Mouse (Mus musculus) MEL (cell line): ENCODE results near the gene H2-Oa. TPM values are rescaled to one million over a fixed set of nuclear protein-coding genes. Genes with fewer than 3 reads are reported as not detected.

ENCODE experiments used
- DNase-seq: peaks from one replicate; pipeline ENCODE4 v3.0.0; 2011; ENCODE audit warnings: low read depth, low spot score
- H3K27ac ChIP-seq: 2 replicates; pipeline ENCODE4 v1.5.1; 2012; ENCODE audit warnings: low read depth, mild to moderate bottlenecking, control low read depth, low read length, moderate library complexity; ENCODE audit not compliant: control insufficient read depth
- H3K27me3 ChIP-seq, 2 experiments: fragments of 150-350 bp in 1 of 2; sonication (generic) in 1 of 2; 2 replicates each; pipeline ENCODE4 v1.6.1; 2012; ENCODE audit warnings: low read length in 2 of 2, mild to moderate bottlenecking in 2 of 2, improper control_type of control experiment in 1 of 2, moderate library complexity in 1 of 2; ENCODE audit not compliant: insufficient read depth in 2 of 2, control insufficient read depth in 1 of 2
- H3K36me3 ChIP-seq, 2 experiments: 2 replicates each; pipeline ENCODE4 v1.6.1; 2012 to 2014; ENCODE audit warnings: low read length in 2 of 2, improper control_type of control experiment in 1 of 2, inconsistent platforms in 1 of 2, mild to moderate bottlenecking in 1 of 2; ENCODE audit not compliant: insufficient read depth in 2 of 2, control insufficient read depth in 1 of 2
- H3K4me1 ChIP-seq, 2 experiments: fragments of 150-350 bp in 1 of 2; sonication (generic) in 1 of 2; 2 replicates each; pipeline ENCODE4 v1.6.1; 2012; ENCODE audit warnings: low read length in 2 of 2, improper control_type of control experiment in 1 of 2, mild to moderate bottlenecking in 1 of 2; ENCODE audit not compliant: insufficient read depth in 2 of 2, control insufficient read depth in 1 of 2
- H3K4me3 ChIP-seq, 2 experiments: fragments of 150-350 bp in 1 of 2; sonication (generic) in 1 of 2; 2 replicates each; pipeline ENCODE4 v1.5.1; 2012; ENCODE audit warnings: low read depth in 2 of 2, low read length in 2 of 2, mild to moderate bottlenecking in 2 of 2, moderate library complexity in 2 of 2, control low read depth in 1 of 2, improper control_type of control experiment in 1 of 2; ENCODE audit not compliant: control insufficient read depth in 1 of 2, insufficient read depth in 1 of 2
- H3K79me2 ChIP-seq: 2 replicates; pipeline ENCODE4 v1.6.1; 2012; ENCODE audit warnings: mild to moderate bottlenecking, low read length, moderate library complexity; ENCODE audit not compliant: control insufficient read depth, poor library complexity, insufficient read depth
- H3K9ac ChIP-seq: 2 replicates; pipeline ENCODE4 v1.6.1; 2012; ENCODE audit warnings: low read depth, mild to moderate bottlenecking, control low read depth, low read length, moderate library complexity; ENCODE audit not compliant: control insufficient read depth, poor library complexity, severe bottlenecking
- H3K9me3 ChIP-seq: fragments of 150-350 bp; sonication (generic); replicated peaks from 2 replicates; pipeline ENCODE4 v1.6.1; 2012; ENCODE audit warnings: mild to moderate bottlenecking, low read length, improper control_type of control experiment, moderate library complexity; ENCODE audit not compliant: insufficient read depth
- CTCF ChIP-seq, 3 experiments: IDR thresholded peaks in 2 of 3; conservative IDR thresholded peaks in 1 of 3; 2 replicates each; pipeline ENCODE4 v1.5.1; 2011 to 2012; ENCODE audit warnings: low read length in 3 of 3, low read depth in 2 of 3, mild to moderate bottlenecking in 2 of 3, improper control_type of control experiment in 1 of 3, inconsistent platforms in 1 of 3, mixed read lengths in 1 of 3, moderate library complexity in 1 of 3; ENCODE audit not compliant: control insufficient read depth in 1 of 3, insufficient read depth in 1 of 3, poor library complexity in 1 of 3, severe bottlenecking in 1 of 3
- ELF1 ChIP-seq: IDR thresholded peaks from 2 replicates; pipeline ENCODE4 v1.6.1; 2014; ENCODE audit warnings: low read depth, mild to moderate bottlenecking, inconsistent platforms, low read length, improper control_type of control experiment, moderate library complexity
- ETS1 ChIP-seq: IDR thresholded peaks from 2 replicates; pipeline ENCODE4 v1.6.1; 2012; ENCODE audit warnings: low read depth, mild to moderate bottlenecking, inconsistent platforms, low read length, improper control_type of control experiment, moderate library complexity
- HCFC1 ChIP-seq: IDR thresholded peaks from 2 replicates; pipeline ENCODE4 v1.6.1; 2012; ENCODE audit warnings: low read depth, mild to moderate bottlenecking, inconsistent platforms, low read length, improper control_type of control experiment, moderate library complexity
- KAT2A ChIP-seq: conservative IDR thresholded peaks from 2 replicates; pipeline ENCODE4 v1.6.1; 2012; ENCODE audit warnings: low read depth, low read length, improper control_type of control experiment, inconsistent platforms
- MAFK ChIP-seq: IDR thresholded peaks from 2 replicates; pipeline ENCODE4 v1.6.1; 2011; ENCODE audit warnings: low read depth, mild to moderate bottlenecking, low read length, improper control_type of control experiment, borderline replicate concordance
- MEF2A ChIP-seq: IDR thresholded peaks from 2 replicates; pipeline ENCODE4 v1.6.1; 2014; ENCODE audit warnings: low read depth, mild to moderate bottlenecking, inconsistent platforms, low read length, improper control_type of control experiment; ENCODE audit not compliant: poor library complexity, insufficient replicate concordance, severe bottlenecking; ENCODE audit errors: extremely low read depth
- MXI1 ChIP-seq: IDR thresholded peaks from 2 replicates; pipeline ENCODE4 v1.6.1; 2011; ENCODE audit warnings: mild to moderate bottlenecking, low read depth, low read length, improper control_type of control experiment
- MYC ChIP-seq: IDR thresholded peaks from 2 replicates; pipeline ENCODE4 v1.6.1; 2011; ENCODE audit warnings: low read depth, mild to moderate bottlenecking, low read length, improper control_type of control experiment, moderate library complexity
- POLR2A ChIP-seq, 2 experiments: IDR thresholded peaks; 2 replicates each; pipeline ENCODE4 v1.6.1; 2011 to 2012; ENCODE audit warnings: low read length in 2 of 2, mild to moderate bottlenecking in 2 of 2, control low read depth in 1 of 2, improper control_type of control experiment in 1 of 2, low read depth in 1 of 2, moderate library complexity in 1 of 2; ENCODE audit not compliant: control insufficient read depth in 1 of 2, insufficient read depth in 1 of 2, poor library complexity in 1 of 2
- POLR2AphosphoS5 ChIP-seq: IDR thresholded peaks from 2 replicates; pipeline ENCODE4 v1.6.1; 2012; ENCODE audit warnings: low read depth, borderline replicate concordance, mild to moderate bottlenecking, inconsistent platforms, low read length, moderate library complexity, mixed read lengths
- RAD21 ChIP-seq: IDR thresholded peaks from 2 replicates; pipeline ENCODE4 v1.6.1; 2011; ENCODE audit warnings: mild to moderate bottlenecking, low read depth, low read length, improper control_type of control experiment
- RCOR1 ChIP-seq: IDR thresholded peaks from 2 replicates; pipeline ENCODE4 v1.6.1; 2012; ENCODE audit warnings: low read depth, mild to moderate bottlenecking, inconsistent platforms, low read length, improper control_type of control experiment
- SMC3 ChIP-seq: IDR thresholded peaks from 2 replicates; pipeline ENCODE4 v1.6.1; 2011; ENCODE audit warnings: low read depth, low read length, improper control_type of control experiment
- TCF12 ChIP-seq: IDR thresholded peaks from 2 replicates; pipeline ENCODE4 v1.6.1; 2014; ENCODE audit warnings: low read depth, mild to moderate bottlenecking, inconsistent platforms, low read length, improper control_type of control experiment, moderate library complexity
- USF1 ChIP-seq: IDR thresholded peaks from 2 replicates; pipeline ENCODE4 v1.6.1; 2014; ENCODE audit warnings: low read depth, mild to moderate bottlenecking, inconsistent platforms, low read length, improper control_type of control experiment, moderate library complexity
- USF2 ChIP-seq, 2 experiments: IDR thresholded peaks; 2 replicates each; pipeline ENCODE4 v1.6.1; 2011 to 2012; ENCODE audit warnings: improper control_type of control experiment in 2 of 2, low read length in 2 of 2, borderline replicate concordance in 1 of 2, inconsistent platforms in 1 of 2, low read depth in 1 of 2, mild to moderate bottlenecking in 1 of 2; ENCODE audit not compliant: insufficient read depth in 1 of 2
- ZKSCAN1 ChIP-seq: IDR thresholded peaks from 2 replicates; pipeline ENCODE4 v1.6.1; 2012; ENCODE audit warnings: low read depth, mild to moderate bottlenecking, inconsistent platforms, low read length, improper control_type of control experiment, moderate library complexity
- ZNF384 ChIP-seq: IDR thresholded peaks from 2 replicates; pipeline ENCODE4 v1.6.1; 2012; ENCODE audit warnings: low read depth, mild to moderate bottlenecking, inconsistent platforms, low read length, improper control_type of control experiment
- polyA plus RNA-seq, 2 experiments: library from polyadenylated mRNA; stranded (reverse) in 1 of 2; unstranded in 1 of 2; fragments of >175 nt in 1 of 2; fragments of >200 nt in 1 of 2; gene quantifications; 2 replicates each; pipeline versions ENCODE4 v1.2.1 to v1.2.4; 2012; ENCODE audit warnings: low replicate concordance in 2 of 2, low read depth in 1 of 2; ENCODE audit not compliant: insufficient read length in 2 of 2, insufficient read depth in 1 of 2, missing spikeins in 1 of 2
- total RNA-seq: library from RNA; depleted of rRNA; stranded (reverse); fragments of 300-350 nt; gene quantifications from 2 replicates; pipeline ENCODE4 v1.2.3, GENCODE M21; 2012

The H2-Oa gene
- total and polyA plus RNA-seq, 3 experiments = 2.2 to 3.9 TPM; not detected in 1

DNA sequence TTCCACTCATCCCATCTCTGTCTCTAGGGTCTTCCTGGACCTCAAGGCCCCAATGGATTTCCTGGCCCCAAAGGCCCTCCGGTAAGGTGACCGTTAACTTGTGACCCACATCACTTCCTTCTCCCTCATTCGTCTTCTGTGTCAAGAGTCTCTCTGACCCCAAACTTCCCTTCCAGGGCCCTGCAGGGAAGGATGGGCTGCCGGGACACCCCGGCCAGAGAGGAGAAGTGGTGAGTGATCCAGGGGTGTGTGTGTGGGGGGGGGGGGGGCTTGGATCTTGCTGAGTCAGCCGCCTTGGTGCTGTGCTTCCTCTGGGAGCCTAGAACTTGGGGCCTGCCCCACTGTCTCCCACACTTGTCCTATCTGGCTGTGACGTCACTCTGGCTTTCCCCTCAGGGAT is 34.9 kb upstream of the H2-Oa start:
- Histone ChIP-seq H3K36me3 (no peaks in the 10 kb centered on the region), H3K27ac (no peak overlapping the region)
- TF ChIP-seq MAFK (no peak), POLR2AphosphoS5 (no peak), ZNF384 (no peak), MYC (no peak)

DNA sequence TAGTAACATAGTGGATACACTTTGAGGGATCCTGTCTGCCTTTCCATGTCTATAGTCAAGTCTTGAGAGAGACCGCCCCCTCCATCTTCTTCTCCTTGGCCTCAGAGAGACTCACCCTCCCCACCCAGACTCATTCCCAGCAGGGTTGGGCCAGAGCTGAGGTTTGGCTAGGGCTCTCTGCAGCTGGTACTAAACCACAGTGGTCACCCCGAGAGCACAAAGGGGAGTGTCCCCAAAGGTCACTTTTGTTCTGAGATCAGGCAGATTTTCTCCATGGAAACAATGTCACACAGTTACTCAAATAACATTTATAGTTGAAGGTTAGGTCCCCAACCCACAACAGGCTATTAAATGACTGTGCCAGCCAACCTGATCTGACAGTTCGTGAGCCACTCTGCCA is 23.3 kb upstream of the H2-Oa start:
- no peak for DNase-seq
- TF ChIP-seq CTCF (IDR thresholded peaks at IDR 0.05 in 2 of 3, conservative IDR thresholded peaks at IDR 0.05 in 1 of 3; ENCODE audit: control insufficient read depth in 1 of 3, insufficient read depth in 1 of 3, low read depth in 2 of 3, low read length in 3 of 3, poor library complexity in 1 of 3, severe bottlenecking in 1 of 3) = no peak
- no peak for TF ChIP-seq POLR2A (IDR thresholded peaks at IDR 0.05; ENCODE audit: control insufficient read depth in 1 of 2, insufficient read depth in 1 of 2, low read depth in 1 of 2, low read length in 2 of 2, poor library complexity in 1 of 2)
- no peak for TF ChIP-seq KAT2A
- TF ChIP-seq SMC3 = no peak
- no peak for TF ChIP-seq MXI1
- no peak for TF ChIP-seq ETS1
- no peak for TF ChIP-seq ELF1
- TF ChIP-seq RAD21 = no peak
- TF ChIP-seq MYC = no peak
- TF ChIP-seq TCF12 = no peak
- no peak for TF ChIP-seq USF1
- TF ChIP-seq HCFC1 = no peak
- no peak for TF ChIP-seq ZNF384
- no peak for TF ChIP-seq RCOR1
- TF ChIP-seq MEF2A = no peak
- no peak for TF ChIP-seq ZKSCAN1
- TF ChIP-seq USF2 (IDR thresholded peaks at IDR 0.05; ENCODE audit: borderline replicate concordance in 1 of 2, insufficient read depth in 1 of 2, low read depth in 1 of 2, low read length in 2 of 2) = no peak
- H3K27me3 ChIP-seq = no peaks in the 10 kb centered on the region
- peaks cover 3 to 11% of the 10 kb centered on the region in 2 experiments; a peak in 3 of 4 replicates for H3K4me1 ChIP-seq
- no peak overlapping the region for H3K4me3 ChIP-seq
- peaks cover 0 to 6% of the 10 kb centered on the region in 2 experiments; a peak in 2 of 4 replicates for H3K36me3 ChIP-seq
- no peaks in the 10 kb centered on the region for H3K9me3 ChIP-seq
- H3K79me2 ChIP-seq = no peaks in the 10 kb centered on the region
- H3K27ac ChIP-seq = no peak overlapping the region
- H3K9ac ChIP-seq = no peak overlapping the region

More for the DNA sequence above, 34.9 kb upstream of the H2-Oa start:
- H3K9me3 ChIP-seq = no peaks in the 10 kb centered on the region
- no peaks in the 10 kb centered on the region for H3K4me1 ChIP-seq
- H3K79me2 ChIP-seq = no peaks in the 10 kb centered on the region
- no peaks in the 10 kb centered on the region for H3K27me3 ChIP-seq
- no peak overlapping the region for H3K4me3 ChIP-seq
- no peak for DNase-seq
- no peak overlapping the region for H3K9ac ChIP-seq
